Mouse (Mus musculus) limb, embryonic 13.5 days (tissue): Measurements from ENCODE around the gene Hes1. TPM values are rescaled to one million over a fixed set of nuclear protein-coding genes. Genes with fewer than 3 reads are reported as not detected.

Experiments
- ATAC-seq: fragments of 200-750 bp; cut with Nextera tagmentation; 2 replicates; pipeline ENCODE4 v1.8.0; 2017; ENCODE audit warnings: low read depth, moderate number of reproducible peaks, moderate TSS enrichment; ENCODE audit not compliant: low FRiP score
- H3K27ac ChIP-seq: fragments of 300-500 bp; sonication (generic); 2 replicates; pipeline ENCODE4 v1.5.1; 2015; ENCODE audit warnings: inconsistent platforms, mild to moderate bottlenecking, moderate library complexity
- H3K27me3 ChIP-seq: fragments of 300-500 bp; sonication (generic); 2 replicates; pipeline ENCODE4 v1.6.1; 2015; ENCODE audit warnings: mild to moderate bottlenecking, inconsistent platforms
- H3K36me3 ChIP-seq: fragments of 300-500 bp; sonication (generic); 2 replicates; pipeline ENCODE4 v1.6.1; 2015; ENCODE audit warnings: inconsistent platforms, mild to moderate bottlenecking, moderate library complexity
- H3K4me1 ChIP-seq: fragments of 300-500 bp; sonication (generic); 2 replicates; pipeline ENCODE4 v1.6.1; 2015; ENCODE audit warnings: inconsistent platforms
- H3K4me2 ChIP-seq: fragments of 300-500 bp; sonication (generic); replicated peaks from 2 replicates; pipeline ENCODE4 v1.6.1; 2015; ENCODE audit warnings: inconsistent platforms, mild to moderate bottlenecking, moderate library complexity
- H3K4me3 ChIP-seq: fragments of 300-500 bp; sonication (generic); 2 replicates; pipeline ENCODE4 v1.5.1; 2015; ENCODE audit warnings: moderate library complexity, mild to moderate bottlenecking, inconsistent platforms
- H3K9ac ChIP-seq: fragments of 300-500 bp; sonication (generic); 2 replicates; pipeline ENCODE4 v1.6.1; 2015; ENCODE audit warnings: mild to moderate bottlenecking, inconsistent platforms
- H3K9me3 ChIP-seq: fragments of 300-500 bp; sonication (generic); 2 replicates; pipeline ENCODE4 v1.6.1; 2016; ENCODE audit warnings: inconsistent platforms
- WGBS: fragments of 180-500 bp; shearing (Covaris S2); methylation state at CpG from one replicate; pipeline ENCODE4 v1.1.7; 2015; 5-methylcytosine and 5-hydroxymethylcytosine counted together
- polyA plus RNA-seq: library from polyadenylated mRNA; unstranded; fragments of >200 nt; fragmentation: Nextera tagmentation; extraction: Ambion mirVana; gene quantifications from 2 replicates; pipeline ENCODE4 v1.2.1, GENCODE M21; 2015

The Hes1 gene
- polyA plus RNA-seq, 1 experiment from 2014 or later: 50.2 TPM

DNA sequence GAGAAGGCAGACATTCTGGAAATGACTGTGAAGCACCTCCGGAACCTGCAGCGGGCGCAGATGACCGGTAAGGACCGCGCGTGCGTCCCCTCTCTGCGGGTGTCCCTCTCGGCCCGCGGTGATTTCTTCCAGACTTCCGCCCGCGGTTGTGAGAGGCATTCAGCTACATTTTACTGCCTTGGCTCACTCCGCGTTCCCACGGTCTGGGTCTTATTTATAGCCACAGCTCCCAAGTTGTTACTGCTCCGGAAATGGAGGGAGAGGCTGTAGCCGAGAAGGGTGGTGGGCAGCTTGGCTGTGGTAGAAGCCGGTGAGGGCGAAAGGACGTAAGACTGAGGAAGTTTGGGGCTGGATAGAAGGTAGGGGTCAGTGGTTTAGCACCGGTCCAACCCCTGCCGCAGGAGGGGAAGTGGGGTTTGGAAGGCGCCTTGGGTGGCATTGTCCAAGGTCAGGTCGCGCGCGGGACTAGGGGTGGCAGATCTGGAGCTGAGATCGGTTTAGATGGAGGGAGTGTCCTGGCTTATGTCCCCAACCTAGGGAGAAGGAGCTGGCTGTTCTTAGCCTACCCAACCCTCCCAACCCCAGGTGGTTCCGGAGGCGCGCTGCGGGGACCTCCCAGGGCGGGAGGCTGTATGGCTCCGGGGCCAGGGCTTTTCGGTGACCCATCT, 2.1 kb downstream of the Hes1 start:
- H3K4me1 ChIP-seq: peaks cover 54% of the 10 kb centered on the region
- H3K4me3 ChIP-seq: peak overlapping the region; percentile 78
- no peak for ATAC-seq

DNA sequence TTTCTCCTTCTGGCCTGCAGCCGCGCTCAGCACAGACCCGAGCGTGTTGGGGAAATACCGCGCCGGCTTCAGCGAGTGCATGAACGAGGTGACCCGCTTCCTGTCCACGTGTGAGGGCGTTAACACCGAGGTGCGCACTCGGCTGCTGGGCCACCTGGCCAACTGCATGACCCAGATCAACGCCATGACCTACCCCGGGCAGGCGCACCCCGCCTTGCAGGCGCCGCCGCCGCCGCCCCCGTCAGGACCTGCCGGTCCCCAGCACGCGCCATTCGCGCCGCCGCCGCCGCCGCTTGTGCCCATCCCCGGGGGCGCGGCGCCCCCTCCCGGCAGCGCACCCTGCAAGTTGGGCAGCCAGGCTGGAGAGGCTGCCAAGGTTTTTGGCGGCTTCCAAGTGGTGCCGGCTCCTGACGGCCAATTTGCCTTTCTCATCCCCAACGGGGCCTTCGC, 2.7 kb downstream of the Hes1 start:
- Histone ChIP-seq H3K9me3 (no peaks in the 10 kb centered on the region), H3K4me3 (peak overlapping the region; percentile 78), H3K4me1 (peaks cover 48% of the 10 kb centered on the region), H3K27ac (peak overlapping the region; percentile 98), H3K27me3 (0 out of 2 replicates have a peak, but pooled peaks cover 5% of the 10 kb centered on the region), H3K4me2 (peak overlapping the region; percentile 89), H3K36me3 (peaks cover 5% of the 10 kb centered on the region), H3K9ac (peak overlapping the region; percentile 86)
- under 1% methylated on average over 30 of the region's 46 CpGs for WGBS
- no peak for ATAC-seq

More for the DNA sequence above, 2.1 kb downstream of the Hes1 start:
- Histone ChIP-seq H3K27ac (peak overlapping the region; percentile 98), H3K9ac (peak overlapping the region; percentile 86), H3K36me3 (peaks cover 5% of the 10 kb centered on the region), H3K27me3 (peaks cover 8% of the 10 kb centered on the region; the same call in 1 of the 2 replicates), H3K9me3 (no peaks in the 10 kb centered on the region), H3K4me2 (peak overlapping the region; percentile 89)
- WGBS: 2% methylated on average over 38 of the region's 38 CpGs

DNA sequence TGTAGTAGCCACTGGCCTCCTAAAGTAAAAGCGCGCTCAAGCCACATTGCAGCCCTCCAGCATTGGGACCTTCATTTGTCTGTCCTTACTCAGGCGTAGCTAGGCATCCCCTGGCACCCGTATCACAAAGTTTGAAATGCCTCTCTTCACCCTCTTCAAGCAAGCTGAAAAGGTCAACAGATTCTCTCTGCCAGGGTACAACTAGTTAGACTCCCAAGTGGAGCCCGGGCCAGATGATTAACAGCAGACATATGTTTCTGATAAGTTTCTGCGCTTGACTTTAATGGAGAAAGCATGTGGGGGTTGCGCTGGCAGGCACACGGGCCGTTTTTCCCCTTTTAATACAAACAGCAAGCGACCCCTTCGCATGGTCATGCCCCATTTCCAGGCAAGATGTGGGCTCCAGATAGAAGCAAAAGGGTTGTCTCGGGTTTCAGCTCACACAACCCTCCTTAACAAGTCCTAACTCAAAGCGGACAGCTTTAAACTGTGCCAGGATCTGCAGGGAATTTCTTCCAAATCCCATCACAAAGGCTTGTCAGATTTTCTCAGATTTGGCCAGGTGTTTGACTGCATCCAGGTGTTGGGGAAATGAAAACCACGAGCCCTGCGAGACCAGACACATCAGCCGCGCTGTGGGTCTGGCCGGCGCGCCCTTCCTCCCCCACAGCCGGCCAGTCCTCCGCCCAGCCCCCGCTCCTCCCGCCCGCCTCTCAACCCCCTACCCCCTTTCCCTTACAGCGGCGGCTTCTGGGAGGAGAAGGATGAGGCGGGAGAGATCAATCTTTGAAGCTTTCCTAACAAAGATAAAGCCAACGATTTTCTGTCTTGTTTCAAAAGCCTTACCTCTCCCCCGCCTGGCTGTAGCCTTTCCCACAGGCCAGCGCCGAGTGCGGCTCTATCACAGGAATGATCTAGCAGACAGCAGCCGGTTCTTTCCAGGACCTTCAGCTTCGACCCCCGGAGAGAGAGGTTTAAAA, 4.1 kb downstream of the Hes1 start:
- WGBS: 1% methylated on average over 34 of the region's 36 CpGs
- H3K27me3 ChIP-seq: no peaks in the 10 kb centered on the region
- peak; percentile 29; the same call in 1 of the 2 replicates for ATAC-seq
- peaks cover 5% of the 10 kb centered on the region for H3K36me3 ChIP-seq
- H3K27ac ChIP-seq: peak overlapping the region; percentile 91
- H3K4me2 ChIP-seq: peak overlapping the region; percentile 68
- no peaks in the 10 kb centered on the region for H3K9me3 ChIP-seq
- peak overlapping the region; percentile 39 for H3K4me3 ChIP-seq
- peaks cover 35% of the 10 kb centered on the region for H3K4me1 ChIP-seq
- peak overlapping the region; percentile 55 for H3K9ac ChIP-seq

DNA sequence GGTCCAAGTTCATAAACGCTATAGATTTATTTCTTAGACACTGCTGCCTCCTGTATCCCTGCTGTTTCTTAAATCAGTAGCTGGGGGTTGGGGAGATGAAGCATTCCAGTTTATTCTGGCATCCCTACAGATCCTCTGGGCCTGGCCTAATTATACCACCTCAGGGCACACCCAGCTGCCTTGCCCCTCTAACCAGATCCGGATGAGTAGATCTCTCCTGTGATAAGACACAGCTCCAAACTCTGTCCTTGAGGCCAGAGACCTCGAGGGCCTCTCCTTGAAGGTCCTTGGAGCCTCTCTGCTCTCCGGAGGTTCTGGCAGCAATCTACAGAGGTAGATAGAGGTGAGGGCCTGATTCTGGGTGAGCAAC, 5.4 kb downstream of the Hes1 start:
- peak overlapping the region; percentile 41 for H3K4me3 ChIP-seq
- WGBS: 2% methylated on average over 4 of the region's 4 CpGs
- peak overlapping the region; percentile 95 for H3K27ac ChIP-seq
- peak overlapping the region; percentile 63 for H3K9ac ChIP-seq
- H3K27me3 ChIP-seq: 0 out of 2 replicates have a peak, but pooled peaks cover 3% of the 10 kb centered on the region
- H3K9me3 ChIP-seq: no peaks in the 10 kb centered on the region
- peak overlapping the region; percentile 76 for H3K4me2 ChIP-seq
- no peak for ATAC-seq
- peaks cover 5% of the 10 kb centered on the region for H3K36me3 ChIP-seq
- H3K4me1 ChIP-seq: peaks cover 32% of the 10 kb centered on the region

DNA sequence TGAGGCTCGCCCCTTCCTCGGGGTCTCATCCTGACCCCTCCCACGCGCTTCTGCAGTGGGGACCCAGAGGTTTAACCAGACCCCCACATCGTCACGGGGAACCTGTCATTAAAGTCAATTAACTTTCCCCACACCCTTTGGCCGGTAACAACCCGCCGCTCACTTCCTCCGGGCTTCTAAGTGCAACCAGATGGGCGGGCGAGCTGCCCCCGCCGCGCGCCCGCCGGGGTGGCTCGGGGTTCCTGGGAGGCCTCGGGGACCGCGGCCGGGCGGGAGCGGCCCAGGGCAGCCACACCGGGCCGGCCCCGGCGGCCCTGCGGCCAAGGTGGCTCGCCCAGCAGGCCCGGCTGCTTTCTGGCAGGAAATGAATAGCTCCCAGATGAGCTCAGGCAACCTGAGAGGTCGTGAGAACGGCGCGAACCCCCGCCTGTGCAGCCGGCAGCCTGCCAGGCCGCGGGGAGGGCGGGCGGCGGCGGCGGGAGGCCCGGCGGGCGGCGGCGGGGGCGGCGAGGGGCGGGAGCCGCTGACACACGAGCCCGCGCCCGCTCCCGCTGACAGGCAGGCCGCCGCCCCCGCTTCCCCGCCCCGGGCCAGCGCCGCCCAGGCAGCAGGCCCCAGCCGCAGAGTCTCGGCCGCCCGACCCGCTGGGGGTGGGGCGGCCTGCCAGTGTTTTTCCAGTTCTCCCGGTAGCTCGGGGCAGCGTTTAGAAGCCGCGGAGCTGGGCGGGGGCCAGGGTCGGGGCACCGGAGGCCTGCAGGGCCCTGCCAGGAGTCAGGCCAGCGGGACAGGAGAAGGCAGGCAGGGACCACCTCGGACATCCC, 6.0 kb downstream of the Hes1 start:
- peak; percentile 76 for ATAC-seq
- Histone ChIP-seq H3K4me3 (peak overlapping the region; percentile 41), H3K4me2 (peak overlapping the region; percentile 76), H3K36me3 (peaks cover 5% of the 10 kb centered on the region), H3K9me3 (no peaks in the 10 kb centered on the region), H3K27ac (peak overlapping the region; percentile 95), H3K9ac (peak overlapping the region; percentile 63), H3K27me3 (0 out of 2 replicates have a peak, but pooled peaks cover 3% of the 10 kb centered on the region), H3K4me1 (peaks cover 31% of the 10 kb centered on the region)
- WGBS: 1% methylated on average over 50 of the region's 82 CpGs

DNA sequence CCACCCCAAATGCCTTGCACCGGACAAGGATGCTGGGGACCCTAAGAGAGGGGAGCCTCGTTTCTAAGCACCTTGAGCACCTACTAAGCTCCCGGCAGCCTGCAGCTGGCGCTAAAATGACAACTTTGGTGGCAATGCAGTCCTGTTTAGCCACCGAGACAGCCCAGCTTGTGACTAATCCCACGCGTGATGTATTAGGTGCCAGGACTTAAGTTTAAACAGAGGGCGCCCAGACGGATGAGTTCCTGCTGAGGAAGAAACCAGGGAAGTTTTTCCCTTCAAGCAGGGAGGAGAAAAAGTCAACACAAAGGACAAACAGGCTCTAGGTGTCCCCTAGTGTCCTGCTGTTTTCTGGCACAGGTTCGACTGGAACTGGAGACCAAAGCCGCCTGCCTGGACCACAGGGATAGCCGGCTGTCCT, 6.6 kb downstream of the Hes1 start:
- peak overlapping the region; percentile 41 for H3K4me3 ChIP-seq
- H3K27ac ChIP-seq: peak overlapping the region; percentile 95
- H3K36me3 ChIP-seq: peaks cover 5% of the 10 kb centered on the region
- peak overlapping the region; percentile 76 for H3K4me2 ChIP-seq
- H3K27me3 ChIP-seq: 0 out of 2 replicates have a peak, but pooled peaks cover 3% of the 10 kb centered on the region
- peaks cover 32% of the 10 kb centered on the region for H3K4me1 ChIP-seq
- no peak for ATAC-seq
- WGBS: 2% methylated on average over 12 of the region's 12 CpGs
- no peaks in the 10 kb centered on the region for H3K9me3 ChIP-seq
- H3K9ac ChIP-seq: peak overlapping the region; percentile 63

DNA sequence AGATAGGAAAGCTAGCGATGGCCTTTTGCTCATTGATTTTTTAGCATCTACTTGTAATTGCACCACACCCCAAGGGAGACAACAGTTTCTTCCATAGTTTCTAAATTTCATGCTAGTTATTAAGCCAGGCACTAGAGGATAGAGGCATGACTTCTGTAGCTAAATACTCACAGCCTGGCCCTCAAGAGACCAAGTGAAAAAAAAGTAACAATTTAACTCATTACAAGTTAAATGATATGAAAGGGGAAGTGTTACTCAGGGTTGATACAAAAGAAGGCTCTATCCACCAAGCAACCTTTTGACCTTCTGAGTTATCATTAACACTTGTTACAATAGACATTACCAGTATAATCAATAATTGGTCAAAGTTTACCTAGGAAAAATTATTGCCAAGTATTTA, 9.1 kb downstream of the Hes1 start:
- Histone ChIP-seq H3K4me2 (no peak overlapping the region), H3K27ac (no peak overlapping the region), H3K4me1 (peaks cover 30% of the 10 kb centered on the region), H3K9me3 (no peaks in the 10 kb centered on the region), H3K9ac (no peak overlapping the region), H3K36me3 (no peaks in the 10 kb centered on the region), H3K4me3 (no peak overlapping the region), H3K27me3 (0 out of 2 replicates have a peak, but pooled peaks cover 3% of the 10 kb centered on the region)
- no peak for ATAC-seq
- 84% methylated on average over 1 of the region's 1 CpGs for WGBS

DNA sequence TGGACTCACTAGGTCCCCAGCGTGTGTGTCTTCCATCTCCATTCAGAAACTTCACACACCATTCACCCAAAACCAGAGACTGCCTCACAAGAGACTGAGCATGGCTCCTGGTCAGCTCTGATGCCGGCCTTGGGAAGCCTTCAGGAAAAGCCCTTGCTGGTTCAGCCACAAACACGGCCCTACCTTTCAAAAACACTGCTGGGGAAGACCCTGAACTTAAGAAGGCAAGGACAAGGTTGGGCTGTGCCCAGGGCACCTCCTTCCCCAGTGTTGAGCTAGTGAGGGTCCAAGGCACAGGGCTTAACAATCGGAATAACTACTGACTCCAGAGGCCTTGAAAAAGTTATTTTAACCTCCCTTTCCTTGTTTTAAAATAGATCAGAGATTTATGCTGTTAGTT, 17.3 kb downstream of the Hes1 start:
- Histone ChIP-seq H3K4me2 (no peak overlapping the region), H3K36me3 (no peaks in the 10 kb centered on the region), H3K27ac (no peak overlapping the region), H3K9me3 (no peaks in the 10 kb centered on the region), H3K9ac (no peak overlapping the region), H3K27me3 (no peaks in the 10 kb centered on the region), H3K4me3 (no peak overlapping the region), H3K4me1 (peaks cover 23% of the 10 kb centered on the region)
- 55% methylated on average over 4 of the region's 4 CpGs for WGBS
- ATAC-seq: no peak

DNA sequence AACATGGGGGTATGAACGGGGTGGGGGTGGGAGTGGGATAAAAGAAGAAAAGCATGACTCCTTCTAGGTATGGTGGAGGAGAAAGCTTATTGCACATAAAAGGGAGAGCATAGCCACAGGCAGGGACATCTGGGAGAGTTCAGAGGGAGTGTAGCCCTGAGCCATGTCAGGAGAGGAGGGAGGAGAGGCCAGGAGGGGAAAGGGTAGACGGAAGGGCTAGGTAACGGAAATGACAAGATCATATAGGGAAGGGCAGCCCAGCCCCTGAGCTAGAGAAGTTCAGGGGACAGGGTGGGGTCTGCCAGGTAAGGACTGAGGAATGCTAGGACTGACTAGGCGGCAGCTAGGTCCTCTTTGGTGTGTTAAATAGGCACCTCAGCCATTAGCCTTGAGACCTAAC, 17.8 kb downstream of the Hes1 start:
- WGBS: 52% methylated on average over 4 of the region's 4 CpGs
- Histone ChIP-seq H3K4me1 (peaks cover 24% of the 10 kb centered on the region), H3K9ac (no peak overlapping the region), H3K4me2 (no peak overlapping the region), H3K27ac (no peak overlapping the region), H3K9me3 (no peaks in the 10 kb centered on the region), H3K27me3 (no peaks in the 10 kb centered on the region), H3K4me3 (no peak overlapping the region), H3K36me3 (no peaks in the 10 kb centered on the region)
- ATAC-seq: no peak

DNA sequence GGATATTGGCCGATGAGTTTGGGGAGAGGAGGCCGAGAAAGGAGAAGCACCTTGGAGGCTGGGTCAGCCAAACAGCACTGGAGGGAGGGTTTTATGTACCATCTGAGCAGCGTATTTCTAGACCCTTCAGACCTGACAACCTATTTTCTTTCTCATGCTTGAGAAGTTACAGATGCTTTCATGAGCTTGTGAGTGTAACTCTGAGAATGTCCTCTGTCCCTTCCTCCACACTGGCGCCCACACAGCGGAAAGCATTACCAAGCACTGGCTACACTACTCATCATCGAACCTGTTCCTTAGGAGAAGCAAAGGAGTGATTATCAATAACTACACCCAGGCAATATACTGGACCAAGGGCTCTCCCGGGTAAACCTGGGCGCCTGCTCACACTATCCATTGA, 18.8 kb downstream of the Hes1 start:
- Histone ChIP-seq H3K4me3 (no peak overlapping the region), H3K9ac (no peak overlapping the region), H3K27ac (no peak overlapping the region), H3K4me2 (no peak overlapping the region), H3K9me3 (no peaks in the 10 kb centered on the region), H3K4me1 (peaks cover 24% of the 10 kb centered on the region), H3K36me3 (no peaks in the 10 kb centered on the region), H3K27me3 (no peaks in the 10 kb centered on the region)
- ATAC-seq: no peak
- 93% methylated on average over 8 of the region's 8 CpGs for WGBS

DNA sequence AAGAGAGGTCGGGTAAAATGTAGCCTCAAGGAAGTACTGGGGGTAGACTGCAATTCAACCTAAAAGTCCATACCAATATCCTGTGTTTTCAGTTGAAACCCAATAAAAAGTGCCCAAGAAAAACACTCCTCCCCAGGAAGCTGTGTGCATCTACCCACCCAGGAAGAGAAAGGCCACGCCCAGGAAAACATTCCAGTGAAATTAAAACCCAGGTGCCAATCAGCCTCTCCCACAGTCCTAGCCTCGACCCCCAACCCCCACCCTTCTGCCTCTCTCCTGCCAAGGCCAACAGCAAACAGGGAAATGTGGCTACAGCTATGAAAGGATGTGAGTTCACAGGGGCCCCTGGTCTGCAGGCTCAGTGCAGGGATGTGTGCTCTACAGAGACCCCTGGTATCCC, 19.4 kb downstream of the Hes1 start:
- Histone ChIP-seq H3K4me2 (no peak overlapping the region), H3K4me3 (no peak overlapping the region), H3K9ac (no peak overlapping the region), H3K4me1 (peaks cover 24% of the 10 kb centered on the region), H3K27ac (0 out of 2 replicates have a peak overlapping the region, but pooled peaks have one; percentile 22), H3K27me3 (no peaks in the 10 kb centered on the region), H3K36me3 (no peaks in the 10 kb centered on the region), H3K9me3 (no peaks in the 10 kb centered on the region)
- WGBS: 36% methylated on average over 3 of the region's 3 CpGs
- ATAC-seq: no peak
